Mouse (Mus musculus): Measurements from ENCODE around the gene Fahd2a.

DNA sequence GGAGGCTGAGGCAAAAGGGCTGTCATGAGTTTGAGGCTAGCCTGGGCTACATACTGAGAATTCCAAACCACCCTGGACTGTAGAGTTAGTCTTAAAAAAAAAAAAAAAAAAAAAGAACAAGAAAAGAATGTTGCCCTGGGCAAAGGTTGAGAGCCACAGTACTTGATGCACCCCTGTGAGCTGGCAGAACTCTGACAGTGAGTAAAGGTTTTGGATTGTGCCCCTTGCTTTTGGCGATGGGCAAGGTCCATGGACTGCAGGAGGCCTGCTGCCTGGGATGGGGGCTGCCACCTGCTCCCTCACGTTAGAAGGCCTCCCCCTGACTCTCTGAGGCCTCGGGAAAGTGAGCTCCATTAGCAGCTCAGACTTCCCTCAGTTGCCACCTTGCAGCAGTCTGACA lies 27.7 kb downstream of the Fahd2a start:
- TF ChIP-seq POLR2A (IDR thresholded peaks at IDR 0.05; ENCODE audit: borderline replicate concordance, low read depth, low read length), result no peak
- TF ChIP-seq CTCF (IDR thresholded peaks at IDR 0.05; ENCODE audit: low read depth, low read length), result no peak
